In genomic region chr7:128383189-128383725, GRCm38 (mm10) we compare ENCODE assay signal across 12 mouse cellular contexts.
"Had no signal": no experiment of that assay in that cellular context is flagged by ENCODE, and none has a peak within 500 bp of the region (broad histone marks: within the 10 kb centered on the region; RNA-seq: fewer than 3 reads in every experiment).

No protein-coding gene starts in this region.

- H3K27ac ChIP-seq: limb, embryonic 12.5 days; liver, embryonic 13.5 days; lung, embryonic 15.5 days; midbrain, embryonic 12.5 days had no signal

- H3K9ac ChIP-seq: limb, embryonic 12.5 days; liver, embryonic 13.5 days; liver, postnatal 0 days; lung, embryonic 15.5 days; midbrain, embryonic 12.5 days had no signal

- H3K4me3 ChIP-seq: limb, embryonic 12.5 days; liver, embryonic 13.5 days; lung, embryonic 15.5 days; midbrain, embryonic 12.5 days had no signal

- H3K36me3 ChIP-seq: limb, embryonic 12.5 days; lung, embryonic 15.5 days; midbrain, embryonic 12.5 days had no signal

- H3K4me2 ChIP-seq: limb, embryonic 12.5 days; liver, embryonic 13.5 days; lung, embryonic 15.5 days; midbrain, embryonic 12.5 days had no signal

- DNase-seq: kidney, adult 2 months; kidney, postnatal 25 days; layer of hippocampus, adult 9-11 months; layer of hippocampus, postnatal 36 days; liver; liver, embryonic 13.5 days; liver, postnatal 0 days; right cerebral cortex, postnatal 25 days had no signal

- H3K4me1 ChIP-seq: midbrain, embryonic 12.5 days had no signal

- H3K9me3 ChIP-seq: limb, embryonic 12.5 days; liver, embryonic 13.5 days; lung, embryonic 15.5 days; midbrain, embryonic 12.5 days had no signal

- ATAC-seq: intestine, embryonic 16.5 days; liver, postnatal 0 days had no signal

- H3K27me3 ChIP-seq: limb, embryonic 12.5 days; liver, embryonic 13.5 days; lung, embryonic 15.5 days; midbrain, embryonic 12.5 days had no signal
